Mouse (Mus musculus): Measurements from ENCODE around the gene Dnm3. TPM values are rescaled to one million over a fixed set of nuclear protein-coding genes. Genes with fewer than 3 reads are reported as not detected.

The Dnm3 gene
- polyA plus RNA-seq, 1 experiment from 2014 or later: 6.9 TPM

- Histone ChIP-seq H3K36me3 (ENCODE audit: control insufficient read depth, insufficient read depth, low read length) (no peaks in the 10 kb centered on the region), H3K9ac (ENCODE audit: low read length) (no peak overlapping the region), H3K9me3 (ENCODE audit: control insufficient read depth, low read length) (no peaks in the 10 kb centered on the region), H3K4me2 (ENCODE audit: low read length) (no peak overlapping the region), H3K4me1 (replicated peaks; ENCODE audit: control insufficient read depth, insufficient read depth, low read length) (peaks cover 10% of the 10 kb centered on the region), H3K4me3 (ENCODE audit: low read depth, low read length) (no peak overlapping the region), H3K27me3 (replicated peaks; ENCODE audit: control insufficient read depth, insufficient read depth, low read length) (no peaks in the 10 kb centered on the region), H3K27ac (ENCODE audit: low read depth) (no peak overlapping the region)
- WGBS: 77% methylated on average over 9 of the region's 9 CpGs
- no peak for ATAC-seq (replicated peaks; ENCODE audit: low FRiP score, low TSS enrichment, low read depth)
- no peak for DNase-seq (ENCODE audit: low spot score)
These were observed 497.1 kb downstream of the Dnm3 start for GRCm38 (mm10) chr1:161980626-161981298.

GRCm38 (mm10) chr1:161980046-161980445 lies 497.8 kb downstream of the Dnm3 start:
- Histone ChIP-seq H3K27me3 (replicated peaks; ENCODE audit: control insufficient read depth, insufficient read depth, low read length) (no peaks in the 10 kb centered on the region), H3K9ac (ENCODE audit: low read length) (no peak overlapping the region), H3K27ac (ENCODE audit: low read depth) (no peak overlapping the region), H3K4me1 (replicated peaks; ENCODE audit: control insufficient read depth, insufficient read depth, low read length) (peaks cover 10% of the 10 kb centered on the region), H3K4me2 (ENCODE audit: low read length) (no peak overlapping the region), H3K4me3 (ENCODE audit: low read depth, low read length) (no peak overlapping the region), H3K36me3 (ENCODE audit: control insufficient read depth, insufficient read depth, low read length) (no peaks in the 10 kb centered on the region), H3K9me3 (ENCODE audit: control insufficient read depth, low read length) (no peaks in the 10 kb centered on the region)
- WGBS: 85% methylated on average over 2 of the region's 2 CpGs
- DNase-seq (ENCODE audit: low spot score): no peak
- no peak for ATAC-seq (replicated peaks; ENCODE audit: low FRiP score, low TSS enrichment, low read depth)

- H3K4me3 ChIP-seq (ENCODE audit: low read depth, low read length): no peak within 1 kb of the TSS
- no peaks in the 10 kb centered on the region for H3K9me3 ChIP-seq (ENCODE audit: control insufficient read depth, low read length)
- H3K4me2 ChIP-seq (ENCODE audit: low read length): no peak within 1 kb of the TSS
- 78% methylated on average over 1 of the region's 1 CpGs for WGBS
- no peak within 1 kb of the TSS for H3K27ac ChIP-seq (ENCODE audit: low read depth)
- no peaks in the 10 kb centered on the region for H3K36me3 ChIP-seq (ENCODE audit: control insufficient read depth, insufficient read depth, low read length)
- no peaks in the 10 kb centered on the region for H3K27me3 ChIP-seq (replicated peaks; ENCODE audit: control insufficient read depth, insufficient read depth, low read length)
- H3K9ac ChIP-seq (ENCODE audit: low read length): no peak within 1 kb of the TSS
- peaks cover 9% of the 10 kb centered on the region for H3K4me1 ChIP-seq (replicated peaks; ENCODE audit: control insufficient read depth, insufficient read depth, low read length)
- ATAC-seq (replicated peaks; ENCODE audit: low FRiP score, low TSS enrichment, low read depth) (no peak), DNase-seq (ENCODE audit: low spot score) (no peak)
These were observed 498.3 kb downstream of the Dnm3 start, which contains the start of gene 4930558K02Rik for GRCm38 (mm10) chr1:161979536-161979935. TSS of gene 4930558K02Rik (minus strand) at chr1:161979636.

- no peak overlapping the region for H3K4me2 ChIP-seq (ENCODE audit: low read length)
- 86% methylated on average over 5 of the region's 5 CpGs for WGBS
- no peak overlapping the region for H3K9ac ChIP-seq (ENCODE audit: low read length)
- H3K4me3 ChIP-seq (ENCODE audit: low read depth, low read length): no peak overlapping the region
- DNase-seq (ENCODE audit: low spot score): no peak
- no peaks in the 10 kb centered on the region for H3K9me3 ChIP-seq (ENCODE audit: control insufficient read depth, low read length)
- no peaks in the 10 kb centered on the region for H3K36me3 ChIP-seq (ENCODE audit: control insufficient read depth, insufficient read depth, low read length)
- no peak overlapping the region for H3K27ac ChIP-seq (ENCODE audit: low read depth)
- H3K27me3 ChIP-seq (replicated peaks; ENCODE audit: control insufficient read depth, insufficient read depth, low read length): no peaks in the 10 kb centered on the region
- no peak for ATAC-seq (replicated peaks; ENCODE audit: low FRiP score, low TSS enrichment, low read depth)
- H3K4me1 ChIP-seq (replicated peaks; ENCODE audit: control insufficient read depth, insufficient read depth, low read length): peaks cover 6% of the 10 kb centered on the region; the same call in 1 of the 2 replicates
These were observed 499.6 kb downstream of the Dnm3 start for GRCm38 (mm10) chr1:161978173-161978700.

GRCm38 (mm10) chr1:161977331-161977730 lies 500.5 kb downstream of the Dnm3 start:
- Histone ChIP-seq H3K4me2 (ENCODE audit: low read length) (no peak overlapping the region), H3K27me3 (replicated peaks; ENCODE audit: control insufficient read depth, insufficient read depth, low read length) (no peaks in the 10 kb centered on the region), H3K27ac (ENCODE audit: low read depth) (no peak overlapping the region), H3K4me1 (replicated peaks; ENCODE audit: control insufficient read depth, insufficient read depth, low read length) (peaks cover 6% of the 10 kb centered on the region; the same call in 1 of the 2 replicates), H3K9me3 (ENCODE audit: control insufficient read depth, low read length) (no peaks in the 10 kb centered on the region), H3K4me3 (ENCODE audit: low read depth, low read length) (no peak overlapping the region), H3K9ac (ENCODE audit: low read length) (no peak overlapping the region), H3K36me3 (ENCODE audit: control insufficient read depth, insufficient read depth, low read length) (no peaks in the 10 kb centered on the region)
- DNase-seq (ENCODE audit: low spot score) (no peak), ATAC-seq (replicated peaks; ENCODE audit: low FRiP score, low TSS enrichment, low read depth) (no peak)
- 68% methylated on average over 4 of the region's 4 CpGs for WGBS

- peak; percentile 61; the same call in 1 of the 2 replicates for ATAC-seq (replicated peaks; ENCODE audit: low FRiP score, low TSS enrichment, low read depth)
- WGBS: 46% methylated on average over 16 of the region's 16 CpGs
These were observed 501.3 kb downstream of the Dnm3 start for GRCm38 (mm10) chr1:161976255-161977182.

GRCm38 (mm10) chr1:161972233-161972632 lies 505.6 kb downstream of the Dnm3 start:
- H3K4me1 ChIP-seq (replicated peaks; ENCODE audit: control insufficient read depth, insufficient read depth, low read length): peaks cover 16% of the 10 kb centered on the region; the same call in 1 of the 2 replicates

More at GRCm38 (mm10) chr1:161976255-161977182, 501.3 kb downstream of the Dnm3 start:
- Histone ChIP-seq H3K27me3 (replicated peaks; ENCODE audit: control insufficient read depth, insufficient read depth, low read length) (no peaks in the 10 kb centered on the region), H3K4me1 (replicated peaks; ENCODE audit: control insufficient read depth, insufficient read depth, low read length) (peaks cover 6% of the 10 kb centered on the region; the same call in 1 of the 2 replicates), H3K9me3 (ENCODE audit: control insufficient read depth, low read length) (no peaks in the 10 kb centered on the region), H3K36me3 (ENCODE audit: control insufficient read depth, insufficient read depth, low read length) (no peaks in the 10 kb centered on the region), H3K9ac (ENCODE audit: low read length) (no peak overlapping the region), H3K4me3 (ENCODE audit: low read depth, low read length) (no peak overlapping the region), H3K27ac (ENCODE audit: low read depth) (0 out of 2 replicates have a peak overlapping the region, but pooled peaks have one; percentile 38), H3K4me2 (ENCODE audit: low read length) (no peak overlapping the region)
- DNase-seq (ENCODE audit: low spot score): peak; percentile 89

GRCm38 (mm10) chr1:161970874-161971273 lies 507.0 kb downstream of the Dnm3 start:
- no peak overlapping the region for H3K27ac ChIP-seq (ENCODE audit: low read depth)
- H3K4me2 ChIP-seq (ENCODE audit: low read length): no peak overlapping the region
- H3K9me3 ChIP-seq (ENCODE audit: control insufficient read depth, low read length): no peaks in the 10 kb centered on the region
- WGBS: 96% methylated on average over 9 of the region's 9 CpGs
- DNase-seq (ENCODE audit: low spot score): no peak
- peaks cover 16% of the 10 kb centered on the region; the same call in 1 of the 2 replicates for H3K4me1 ChIP-seq (replicated peaks; ENCODE audit: control insufficient read depth, insufficient read depth, low read length)
- 0 out of 2 replicates have a peak, but pooled peaks cover 7% of the 10 kb centered on the region for H3K36me3 ChIP-seq (ENCODE audit: control insufficient read depth, insufficient read depth, low read length)
- no peak overlapping the region for H3K4me3 ChIP-seq (ENCODE audit: low read depth, low read length)
- no peak for ATAC-seq (replicated peaks; ENCODE audit: low FRiP score, low TSS enrichment, low read depth)
- no peaks in the 10 kb centered on the region for H3K27me3 ChIP-seq (replicated peaks; ENCODE audit: control insufficient read depth, insufficient read depth, low read length)
- H3K9ac ChIP-seq (ENCODE audit: low read length): no peak overlapping the region

More at GRCm38 (mm10) chr1:161972233-161972632, 505.6 kb downstream of the Dnm3 start:
- DNase-seq (ENCODE audit: low spot score) (no peak), ATAC-seq (replicated peaks; ENCODE audit: low FRiP score, low TSS enrichment, low read depth) (no peak)
- WGBS: 87% methylated on average over 8 of the region's 8 CpGs
- H3K9ac ChIP-seq (ENCODE audit: low read length): no peak overlapping the region
- H3K36me3 ChIP-seq (ENCODE audit: control insufficient read depth, insufficient read depth, low read length): 0 out of 2 replicates have a peak, but pooled peaks cover 7% of the 10 kb centered on the region
- H3K4me2 ChIP-seq (ENCODE audit: low read length): no peak overlapping the region
- no peak overlapping the region for H3K4me3 ChIP-seq (ENCODE audit: low read depth, low read length)
- no peak overlapping the region for H3K27ac ChIP-seq (ENCODE audit: low read depth)
- H3K27me3 ChIP-seq (replicated peaks; ENCODE audit: control insufficient read depth, insufficient read depth, low read length): no peaks in the 10 kb centered on the region
- H3K9me3 ChIP-seq (ENCODE audit: control insufficient read depth, low read length): no peaks in the 10 kb centered on the region
